19 mouse cellular contexts compared by ENCODE assay signal in the genomic region with DNA sequence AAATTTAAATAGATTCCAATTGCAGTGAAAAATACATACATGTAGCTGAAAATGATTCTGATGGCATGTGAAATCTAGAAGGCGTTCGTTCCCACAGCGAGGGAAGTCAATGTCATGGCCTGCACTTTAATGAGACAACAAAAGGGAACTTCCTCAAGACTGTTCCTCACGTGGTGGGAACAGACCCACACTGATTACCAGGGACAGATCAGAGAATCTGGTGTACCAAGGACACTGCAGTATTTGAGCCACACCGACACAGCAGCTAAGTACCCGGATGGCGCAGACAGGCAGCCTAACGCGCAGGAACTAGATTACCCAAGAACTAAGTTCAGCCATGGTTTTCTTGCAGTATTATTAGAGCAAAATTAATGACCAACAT. TPM values are rescaled to one million over a fixed set of nuclear protein-coding genes. Genes with fewer than 3 reads are reported as not detected.
DNase-seq lines count a peak whose midpoint lies in the region; ATAC-seq and TF ChIP-seq lines count a peak whose summit lies in the region.
"Had no signal": no experiment of that assay in that cellular context is flagged by ENCODE, and none has a peak within 500 bp of the region (broad histone marks: within the 10 kb centered on the region; RNA-seq: fewer than 3 reads in every experiment).

No protein-coding gene starts in this region.

- no peak overlapping the region for H3K4me2 ChIP-seq in liver, embryonic 11.5 days
- H3K4me2 ChIP-seq in liver, postnatal 0 days (ENCODE audit: low read depth, low read length), result no peak overlapping the region
- H3K4me2 ChIP-seq in forebrain, embryonic 14.5 days (ENCODE audit: low read length), result no peak overlapping the region
- H3K4me2 ChIP-seq: embryonic facial prominence, embryonic 12.5 days; forebrain, embryonic 13.5 days had no signal

- no peak for TF ChIP-seq EP300 in liver, postnatal 0 days (IDR thresholded peaks at IDR 0.05; ENCODE audit: low read depth)

- no peak overlapping the region for H3K27ac ChIP-seq in liver, embryonic 11.5 days (ENCODE audit: low read depth, low read length)
- no peak overlapping the region for H3K27ac ChIP-seq in liver, postnatal 0 days (ENCODE audit: low read depth)
- H3K27ac ChIP-seq in forebrain, embryonic 14.5 days (ENCODE audit: low read depth, low read length), result no peak overlapping the region
- H3K27ac ChIP-seq: embryonic facial prominence, embryonic 10.5 days; embryonic facial prominence, embryonic 12.5 days; forebrain, embryonic 13.5 days had no signal

- 88% methylated on average over 9 of the region's 9 CpGs for WGBS in liver, embryonic 11.5 days
- 80% methylated on average over 9 of the region's 9 CpGs for WGBS in liver, postnatal 0 days (ENCODE audit: insufficient replicate concordance)
- 91% methylated on average over 9 of the region's 9 CpGs for WGBS in forebrain, embryonic 14.5 days

- TF ChIP-seq CTCF in liver, postnatal 0 days (IDR thresholded peaks at IDR 0.05; ENCODE audit: low read depth), result no peak

- H3K4me3 ChIP-seq in liver, embryonic 11.5 days (ENCODE audit: low read depth, low read length), result no peak overlapping the region
- no peak overlapping the region for H3K4me3 ChIP-seq in liver, postnatal 0 days (ENCODE audit: low read depth, low read length)
- no peak overlapping the region for H3K4me3 ChIP-seq in forebrain, embryonic 14.5 days (ENCODE audit: low read depth, low read length)
- H3K4me3 ChIP-seq: embryonic facial prominence, embryonic 10.5 days; embryonic facial prominence, embryonic 12.5 days; forebrain, embryonic 13.5 days had no signal

- H3K27me3 ChIP-seq in liver, embryonic 11.5 days (replicated peaks; ENCODE audit: control insufficient read depth, insufficient read depth, low read length), result no peaks in the 10 kb centered on the region
- no peaks in the 10 kb centered on the region for H3K27me3 ChIP-seq in liver, postnatal 0 days (ENCODE audit: insufficient read depth, low read length)
- no peaks in the 10 kb centered on the region for H3K27me3 ChIP-seq in forebrain, embryonic 14.5 days (replicated peaks; ENCODE audit: control insufficient read depth, insufficient read depth, low read length)
- H3K27me3 ChIP-seq: embryonic facial prominence, embryonic 12.5 days; forebrain, embryonic 13.5 days had no signal

- no peak for DNase-seq in liver, embryonic 11.5 days (ENCODE audit: low spot score)
- no peak for DNase-seq in liver, postnatal 0 days
- no peak for DNase-seq in forebrain, embryonic 14.5 days (ENCODE audit: low spot score)
- no peak for DNase-seq in layer of hippocampus, postnatal 14 days (ENCODE audit: low spot score in 2 of 2)
- DNase-seq: adrenal gland, adult 2 months; adrenal gland, postnatal 10 days; adrenal gland, postnatal 25 days; cerebellum, adult 11 months; cerebellum, adult 18-20 months; cerebellum, adult 8-10 months; cerebellum, adult 9-11 months; cerebellum, postnatal 14 days; cerebellum, postnatal 36 days had no signal

- H3K4me1 ChIP-seq in liver, embryonic 11.5 days (replicated peaks; ENCODE audit: control insufficient read depth, insufficient read depth, low read length), result no peaks in the 10 kb centered on the region
- H3K4me1 ChIP-seq in liver, postnatal 0 days (ENCODE audit: insufficient read depth), result 0 out of 2 replicates have a peak, but pooled peaks cover 3% of the 10 kb centered on the region
- no peaks in the 10 kb centered on the region for H3K4me1 ChIP-seq in forebrain, embryonic 14.5 days (ENCODE audit: control insufficient read depth, insufficient read depth, low read length)
- H3K4me1 ChIP-seq: embryonic facial prominence, embryonic 10.5 days; embryonic facial prominence, embryonic 12.5 days had no signal

- H3K9me3 ChIP-seq in liver, embryonic 11.5 days (ENCODE audit: control insufficient read depth, low read length), result no peaks in the 10 kb centered on the region
- no peaks in the 10 kb centered on the region for H3K9me3 ChIP-seq in liver, postnatal 0 days (ENCODE audit: low read length)
- no peaks in the 10 kb centered on the region for H3K9me3 ChIP-seq in forebrain, embryonic 14.5 days (replicated peaks; ENCODE audit: control insufficient read depth, low read length)
- H3K9me3 ChIP-seq: embryonic facial prominence, embryonic 10.5 days; embryonic facial prominence, embryonic 12.5 days; forebrain, embryonic 13.5 days had no signal

- 0 out of 2 replicates have a peak, but pooled peaks have one; percentile 22 for ATAC-seq in liver, embryonic 11.5 days (replicated peaks; ENCODE audit: low FRiP score)
- ATAC-seq in liver, postnatal 0 days, result no peak
- 0 out of 2 replicates have a peak, but pooled peaks have one; percentile 21 for ATAC-seq in common myeloid progenitor, adult 5-6 weeks (replicated peaks; ENCODE audit: low read depth, poor library complexity, severe bottlenecking)
- peak; percentile 62 for ATAC-seq in granulocyte monocyte progenitor cell, adult 5-6 weeks (replicated peaks; ENCODE audit: poor library complexity, severe bottlenecking)
- no peak for ATAC-seq in forebrain, embryonic 14.5 days
- ATAC-seq: forebrain, embryonic 13.5 days; forebrain, embryonic 16.5 days had no signal

- H3K9ac ChIP-seq in liver, embryonic 11.5 days (ENCODE audit: low read depth, low read length), result no peak overlapping the region
- no peak overlapping the region for H3K9ac ChIP-seq in liver, postnatal 0 days (replicated peaks)
- no peak overlapping the region for H3K9ac ChIP-seq in forebrain, embryonic 14.5 days (ENCODE audit: low read length)
- H3K9ac ChIP-seq: embryonic facial prominence, embryonic 12.5 days; forebrain, embryonic 13.5 days had no signal

- peaks cover 26% of the 10 kb centered on the region for H3K36me3 ChIP-seq in liver, embryonic 11.5 days (ENCODE audit: control insufficient read depth, insufficient read depth, low read length)
- peaks cover 57% of the 10 kb centered on the region for H3K36me3 ChIP-seq in liver, postnatal 0 days (replicated peaks; ENCODE audit: insufficient read depth, low read length)
- peaks cover 59% of the 10 kb centered on the region for H3K36me3 ChIP-seq in forebrain, embryonic 14.5 days (ENCODE audit: control insufficient read depth, insufficient read depth, low read length)

RNA-seq across cellular contexts. Expression of a gene that starts 36.5 kb away (rescaled TPM):
- polyA plus RNA-seq in liver, embryonic 11.5 days (2014; fragmentation: Nextera tagmentation; extraction: Ambion mirVana), result 17.9 and 19.3 TPM in 2 replicates
- polyA plus RNA-seq in liver, postnatal 0 days (2015; fragmentation: Nextera tagmentation; extraction: Ambion mirVana), result 12.0 and 12.3 TPM in 2 replicates
- 34.9 and 38.1 TPM in 2 replicates for total RNA-seq in common myeloid progenitor, adult 5-6 weeks (2017)
- total RNA-seq in granulocyte monocyte progenitor cell, adult 5-6 weeks (2014; fragmentation: Nextera tagmentation), result 40.6 and 45.1 TPM in 2 replicates
- 38.7 and 57.1 TPM in 2 replicates for total RNA-seq in granulocyte monocyte progenitor cell, adult 5-6 weeks (2017)
- 23.5 and 26.2 TPM in 2 replicates for polyA plus RNA-seq in forebrain, embryonic 14.5 days (2014; fragmentation: Nextera tagmentation; extraction: Ambion mirVana)
- total RNA-seq in layer of hippocampus, postnatal 14 days (2021), result 100 to 1,000 TPM in 1 of 2 experiments, 10 to 100 TPM in 1; 95.6 to 102 TPM

Comparison
In these comparisons a context has a peak if more than half of its experiments do, and no peak if none do; other contexts are left out.
1. ATAC-seq: peak in liver, embryonic 11.5 days (single experiment), common myeloid progenitor, adult 5-6 weeks (single experiment) and granulocyte monocyte progenitor cell, adult 5-6 weeks (single experiment); none in liver, postnatal 0 days (single experiment) and forebrain, embryonic 14.5 days (single experiment).